Mouse (Mus musculus): ENCODE results near the gene Aars2.

Aars2 gene

GRCm38 (mm10) chr17:45506700-45507189 lies at the start of gene Aars2:
Gene Aars2 (plus strand): TSS chr17:45506841.
- DNase-seq (ENCODE audit: low spot score), result peak; percentile 91

- DNase-seq (ENCODE audit: low spot score), result no peak
Observed at GRCm38 (mm10) chr17:45457487-45457886, 49.2 kb upstream of the Aars2 start.

- DNase-seq (ENCODE audit: low spot score), result no peak
Observed at GRCm38 (mm10) chr17:45458516-45458915, 48.1 kb upstream of the Aars2 start.

- no peak for DNase-seq (ENCODE audit: low spot score)
Observed at GRCm38 (mm10) chr17:45459062-45459461, 47.6 kb upstream of the Aars2 start.

- no peak for DNase-seq (ENCODE audit: low spot score)
Observed at GRCm38 (mm10) chr17:45462506-45462905, 44.1 kb upstream of the Aars2 start.

GRCm38 (mm10) chr17:45464255-45464654 lies 42.4 kb upstream of the Aars2 start:
- no peak for DNase-seq (ENCODE audit: low spot score)

- DNase-seq (ENCODE audit: low spot score), result no peak
Observed at GRCm38 (mm10) chr17:45466701-45467100, 39.9 kb upstream of the Aars2 start.

- DNase-seq (ENCODE audit: low spot score), result no peak
Observed at GRCm38 (mm10) chr17:45468302-45468701, 38.3 kb upstream of the Aars2 start.

- DNase-seq (ENCODE audit: low spot score), result no peak
Observed at GRCm38 (mm10) chr17:45470726-45471125, 35.9 kb upstream of the Aars2 start.

GRCm38 (mm10) chr17:45473667-45474066 lies 33.0 kb upstream of the Aars2 start:
- no peak for DNase-seq (ENCODE audit: low spot score)

GRCm38 (mm10) chr17:45474146-45474545 lies 32.5 kb upstream of the Aars2 start:
- DNase-seq (ENCODE audit: low spot score), result no peak

- DNase-seq (ENCODE audit: low spot score), result peak; percentile 69
Observed at GRCm38 (mm10) chr17:45474669-45475465, 31.8 kb upstream of the Aars2 start, which contains the start of gene Spats1. Gene Spats1 (minus strand): TSS chr17:45475415.

- peak; percentile 81 for DNase-seq (ENCODE audit: low spot score)
Observed at GRCm38 (mm10) chr17:45478234-45478825, 28.3 kb upstream of the Aars2 start.

GRCm38 (mm10) chr17:45480429-45480828 lies 26.2 kb upstream of the Aars2 start:
- no peak for DNase-seq (ENCODE audit: low spot score)

- DNase-seq (ENCODE audit: low spot score), result no peak
Observed at GRCm38 (mm10) chr17:45485581-45485980, 21.1 kb upstream of the Aars2 start.

GRCm38 (mm10) chr17:45487216-45487615 lies 19.4 kb upstream of the Aars2 start:
- no peak for DNase-seq (ENCODE audit: low spot score)

GRCm38 (mm10) chr17:45488321-45489254 lies 18.1 kb upstream of the Aars2 start:
- peak; percentile 73 for DNase-seq (ENCODE audit: low spot score)

- DNase-seq (ENCODE audit: low spot score), result no peak
Observed at GRCm38 (mm10) chr17:45489736-45490135, 16.9 kb upstream of the Aars2 start.

GRCm38 (mm10) chr17:45490532-45491154 lies 16.0 kb upstream of the Aars2 start:
- no peak for DNase-seq (ENCODE audit: low spot score)

- no peak for DNase-seq (ENCODE audit: low spot score)
Observed at GRCm38 (mm10) chr17:45495398-45495797, 11.2 kb upstream of the Aars2 start.

GRCm38 (mm10) chr17:45498397-45498796 lies 8.2 kb upstream of the Aars2 start:
- DNase-seq (ENCODE audit: low spot score), result no peak

- DNase-seq (ENCODE audit: low spot score), result no peak
Observed at GRCm38 (mm10) chr17:45499516-45499915, 7.1 kb upstream of the Aars2 start.
